Mouse (Mus musculus) cerebellum, adult 11-12 months (tissue): ENCODE results near the gene Sstr3.

ENCODE experiments used
- DNase-seq: peaks from one replicate; pipeline ENCODE4 v3.0.0; 2022

Sstr3 gene

GRCm38 (mm10) chr15:78530141-78530540, 14.3 kb downstream of the Sstr3 start:
- no peak for DNase-seq

- DNase-seq = peak; percentile 73
Measured at GRCm38 (mm10) chr15:78529428-78529990, 15.0 kb downstream of the Sstr3 start.

GRCm38 (mm10) chr15:78528726-78529411, 15.6 kb downstream of the Sstr3 start:
- DNase-seq = no peak

GRCm38 (mm10) chr15:78527973-78528372, 16.5 kb downstream of the Sstr3 start:
- no peak for DNase-seq

DNA sequence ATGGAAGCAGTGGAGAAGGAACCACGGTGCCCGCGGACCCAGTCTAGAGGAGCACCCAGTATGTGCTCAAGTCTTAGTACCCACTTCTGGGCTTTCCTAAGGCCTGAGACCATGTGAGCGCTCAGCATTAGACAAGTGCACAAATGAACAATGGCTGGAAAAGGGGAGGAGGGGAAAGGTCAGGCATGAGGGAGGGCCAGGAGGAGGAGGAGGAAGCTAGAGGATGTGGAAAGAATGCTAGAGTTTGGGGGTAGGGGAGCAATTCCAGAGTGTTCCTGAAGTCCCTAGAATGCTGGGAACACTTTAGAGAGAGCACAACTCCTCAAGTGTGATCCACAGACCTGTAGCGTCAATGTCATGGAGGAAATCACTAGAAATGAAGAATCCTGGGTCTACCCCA, 20.3 kb downstream of the Sstr3 start:
- no peak for DNase-seq

GRCm38 (mm10) chr15:78521892-78522291, 22.6 kb downstream of the Sstr3 start:
- no peak for DNase-seq

DNA sequence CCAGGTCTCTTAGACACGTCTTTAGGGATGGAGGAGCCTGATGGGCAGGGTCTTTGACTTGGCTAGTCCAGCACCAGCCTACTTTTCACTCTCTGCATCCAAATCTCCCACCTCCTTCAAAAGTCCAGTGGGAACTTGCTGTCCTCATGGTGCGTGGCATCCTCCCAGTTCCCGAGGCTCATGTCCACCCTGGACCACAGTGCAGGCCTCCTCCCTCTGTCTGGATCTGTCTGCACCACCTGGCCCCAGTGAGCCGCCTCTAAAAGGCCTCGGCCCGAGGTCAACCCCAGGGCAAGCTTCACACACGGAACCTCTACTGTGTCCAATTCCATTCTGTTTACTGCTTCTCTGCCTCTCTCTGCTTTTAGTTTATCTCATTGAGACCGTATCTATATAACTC, 23.2 kb downstream of the Sstr3 start:
- DNase-seq = no peak

DNA sequence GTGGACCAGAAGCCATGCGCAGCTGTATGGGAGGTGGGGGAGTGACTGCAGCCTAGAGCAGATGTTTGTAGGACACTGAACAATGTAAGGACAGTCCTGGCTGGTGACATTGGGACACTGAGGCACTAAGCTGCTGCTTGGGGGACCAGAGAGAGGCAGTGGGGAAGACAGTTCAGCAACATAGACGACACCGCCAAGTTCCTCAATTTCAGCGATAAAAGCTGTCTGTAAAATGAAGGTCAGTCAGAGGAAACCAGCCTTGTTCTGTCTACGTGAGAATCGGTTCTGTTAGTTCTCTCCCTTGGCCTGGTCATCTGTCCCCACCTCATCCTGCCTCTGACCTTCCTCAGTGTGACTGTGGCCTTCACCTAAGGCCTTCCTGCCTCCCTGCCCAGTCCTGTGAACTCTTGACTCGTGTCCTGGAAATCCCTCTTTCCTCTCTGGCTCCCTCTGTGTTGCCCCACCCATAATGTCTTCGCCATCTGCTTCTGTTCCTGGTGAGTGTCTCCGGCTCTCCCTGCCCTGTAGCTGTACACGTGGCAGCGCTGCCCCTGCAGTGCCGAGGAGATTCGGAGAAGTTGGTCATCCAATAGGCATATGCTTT, 24.3 kb downstream of the Sstr3 start:
- DNase-seq = no peak

DNA sequence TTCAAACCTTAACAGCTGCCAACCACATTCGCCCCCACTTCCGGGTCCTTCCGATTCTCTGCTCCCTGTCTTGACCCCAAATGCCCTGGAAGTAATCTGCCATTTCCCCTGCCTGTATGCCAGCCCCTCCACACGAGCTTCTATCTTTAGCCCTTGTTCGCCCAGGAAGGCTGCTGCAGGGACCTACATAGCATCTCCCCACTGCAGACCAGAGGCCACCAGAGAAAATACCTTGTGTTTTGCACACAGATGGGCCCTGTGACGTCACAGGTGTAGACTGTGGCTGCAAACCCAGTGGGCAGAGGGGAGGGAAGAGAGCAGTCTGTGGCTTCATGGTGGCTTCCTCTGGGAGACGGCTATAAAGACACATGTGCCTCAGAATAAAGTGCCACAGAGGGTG, 26.3 kb downstream of the Sstr3 start:
- no peak for DNase-seq

DNA sequence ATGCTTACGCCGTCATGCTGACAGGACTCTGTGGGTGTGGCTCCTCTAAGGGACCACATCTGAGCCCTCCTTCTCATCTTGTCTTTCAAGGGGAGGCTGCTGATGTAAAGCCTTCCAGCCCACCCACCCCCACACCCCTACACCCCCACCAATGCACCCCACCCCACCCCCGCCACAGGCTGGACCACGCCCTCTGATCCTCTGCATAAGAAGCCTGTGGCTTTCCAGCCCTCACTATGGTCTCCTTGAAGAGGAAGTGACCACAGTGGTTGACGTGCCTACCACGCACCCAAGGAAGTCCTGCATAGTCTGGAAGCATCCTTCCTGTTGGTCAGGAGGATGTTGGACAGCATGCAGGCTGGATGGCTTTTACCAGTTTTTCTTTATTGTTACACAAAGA, 28.7 kb downstream of the Sstr3 start:
- no peak for DNase-seq

DNA sequence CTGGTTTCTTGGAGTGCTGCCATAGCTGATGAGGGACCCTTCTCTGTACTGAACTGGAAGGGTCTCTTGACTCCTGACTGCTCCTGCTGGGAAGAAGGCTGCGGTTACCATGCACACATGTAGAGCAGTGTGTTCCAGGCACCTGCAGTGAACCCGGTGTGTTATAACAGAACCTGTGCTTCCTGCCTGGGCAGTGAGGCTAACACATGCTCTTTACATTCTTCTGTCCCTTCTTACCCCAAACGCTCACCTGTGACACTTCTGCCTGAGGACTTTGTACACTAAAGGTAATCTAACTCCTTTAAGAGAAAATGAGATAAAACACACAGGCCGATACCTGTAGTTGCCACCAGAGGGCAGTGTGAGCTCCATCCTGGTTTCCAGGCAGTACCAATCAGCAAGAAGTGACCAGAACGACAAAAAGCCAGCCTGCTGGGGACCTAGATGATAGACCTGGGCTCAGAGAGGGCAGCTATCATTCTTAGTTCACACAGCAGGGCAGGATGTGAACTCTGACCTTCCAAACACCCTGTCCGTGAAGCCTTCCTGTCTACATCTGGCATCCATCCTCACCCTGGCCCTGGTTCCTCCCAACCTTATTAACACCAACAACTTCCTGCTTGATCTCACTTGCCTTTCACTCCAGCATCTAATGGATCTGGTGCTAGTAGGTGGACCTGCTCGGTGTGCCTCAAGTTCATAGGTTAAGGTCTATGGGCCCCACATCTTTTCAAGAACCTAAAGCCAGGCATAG, 29.9 kb downstream of the Sstr3 start:
- DNase-seq = peak; percentile 73

DNA sequence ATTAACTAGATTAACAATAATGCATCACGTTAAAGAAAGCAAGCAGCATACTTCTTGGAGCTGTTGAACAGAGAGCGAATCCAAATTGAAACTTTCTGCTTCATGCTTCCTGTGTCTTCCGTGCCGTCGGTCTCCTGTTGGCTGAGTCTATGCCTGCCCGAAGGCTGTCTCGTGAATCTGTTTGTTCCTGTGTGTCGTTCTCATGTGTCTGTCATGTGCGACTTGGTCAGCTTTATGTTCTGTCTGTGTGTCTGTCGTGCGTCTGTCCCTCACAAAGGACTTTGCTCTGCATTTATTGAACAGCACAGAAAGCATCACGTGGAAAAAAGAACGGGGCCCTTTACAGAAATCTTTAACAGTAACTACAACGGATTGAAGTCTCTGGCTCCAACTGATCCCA, 31.5 kb downstream of the Sstr3 start:
- DNase-seq = no peak

- no peak for DNase-seq
Measured at GRCm38 (mm10) chr15:78511951-78512350, 32.5 kb downstream of the Sstr3 start.

DNA sequence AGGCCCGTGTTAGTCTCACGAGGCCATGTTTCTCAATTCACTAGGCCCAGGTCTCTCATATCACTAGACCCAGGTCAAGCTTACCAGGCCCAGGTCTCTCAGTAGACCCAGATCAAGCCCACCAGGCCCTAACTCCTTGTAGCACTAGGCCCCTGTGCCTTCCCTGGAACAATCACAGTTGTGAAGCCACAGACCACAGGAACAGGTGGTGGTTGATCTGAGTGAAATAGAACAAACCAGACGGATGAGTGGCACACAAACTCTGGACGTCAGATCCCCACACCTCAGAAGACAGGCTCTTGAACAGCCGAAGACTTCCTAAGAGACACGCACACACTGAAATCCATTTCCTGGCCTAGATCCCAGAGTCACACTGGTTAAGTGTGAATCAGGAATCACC, 33.7 kb downstream of the Sstr3 start:
- no peak for DNase-seq

GRCm38 (mm10) chr15:78510121-78510576, 34.3 kb downstream of the Sstr3 start:
- DNase-seq = no peak

- no peak for DNase-seq
Measured at GRCm38 (mm10) chr15:78509297-78509899, 35.1 kb downstream of the Sstr3 start.

DNA sequence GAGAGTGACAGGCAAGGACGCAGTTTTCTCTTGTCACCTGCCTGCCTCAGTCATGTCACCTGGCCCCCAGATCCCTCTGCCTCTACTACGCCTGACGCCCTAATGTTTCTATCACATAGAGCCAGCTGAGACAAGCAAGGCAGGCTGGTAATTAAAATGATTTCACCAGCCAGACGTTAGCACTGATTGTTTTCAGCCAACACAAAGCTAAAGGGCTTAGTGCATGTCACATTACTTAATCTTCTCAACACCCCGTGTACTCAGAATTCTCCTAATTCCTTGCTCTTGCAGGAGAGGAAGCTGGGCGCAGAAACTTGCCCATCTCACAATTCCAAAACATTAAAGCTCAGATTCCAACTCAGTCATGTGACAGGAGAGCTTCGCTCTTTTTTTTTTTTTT, 36.0 kb downstream of the Sstr3 start:
- DNase-seq = no peak

DNA sequence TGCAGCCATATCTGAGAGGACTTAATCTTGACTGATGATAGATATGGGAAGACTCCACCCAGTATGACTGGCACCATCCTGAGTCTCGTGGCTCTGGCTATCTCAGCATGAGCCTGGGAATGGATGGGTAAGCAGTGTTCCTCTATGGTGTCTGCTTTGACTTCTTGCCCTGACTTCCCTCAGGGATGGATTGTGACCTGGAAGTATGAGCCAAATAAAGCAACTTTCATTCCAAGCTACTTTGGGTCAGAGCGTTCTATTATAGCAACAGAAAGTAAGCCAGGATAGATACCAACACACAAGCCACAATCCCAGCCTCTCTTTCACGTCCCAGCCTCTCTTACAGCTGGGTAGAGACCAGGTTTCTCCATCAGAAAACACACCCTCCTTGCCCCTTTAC, 38.9 kb downstream of the Sstr3 start:
- DNase-seq = no peak

DNA sequence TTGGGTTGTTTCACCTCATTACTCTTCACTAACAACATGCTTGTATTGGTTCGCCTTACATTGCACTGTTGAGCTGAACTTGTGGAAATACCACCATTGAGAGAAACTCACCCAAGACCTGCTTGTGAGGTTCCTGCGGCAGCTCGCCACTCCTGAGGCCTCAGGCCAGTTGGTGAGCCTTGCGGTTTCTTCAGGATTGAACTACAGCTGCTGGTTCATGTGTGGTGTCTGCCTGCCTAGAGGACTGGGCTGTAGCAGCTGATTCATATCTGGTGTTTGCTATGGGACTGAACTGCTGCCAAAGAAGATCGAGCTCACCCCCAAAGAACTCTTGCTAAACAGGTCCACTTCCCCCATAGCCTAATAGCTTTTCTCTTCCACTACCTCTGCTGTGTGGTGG, 39.7 kb downstream of the Sstr3 start:
- no peak for DNase-seq

DNA sequence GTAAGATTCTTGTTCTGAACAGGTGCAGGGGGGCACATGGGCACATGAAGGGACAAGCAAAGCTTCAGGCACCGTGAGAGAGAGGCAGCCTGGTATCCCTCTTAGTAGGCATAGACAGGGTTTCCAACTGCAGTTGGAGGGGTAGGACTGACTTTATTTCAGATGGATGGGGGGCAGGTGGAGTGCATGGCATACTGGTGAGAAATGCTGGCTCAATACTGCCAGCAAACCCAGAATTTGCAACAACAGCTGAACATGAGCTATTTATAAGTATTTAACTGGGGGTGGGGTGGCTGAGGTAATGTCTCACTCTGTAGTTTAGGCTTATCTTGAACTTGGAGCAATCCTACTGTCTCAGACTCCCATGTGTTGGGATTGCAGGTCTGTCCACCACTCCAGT, 40.5 kb downstream of the Sstr3 start:
- no peak for DNase-seq

DNA sequence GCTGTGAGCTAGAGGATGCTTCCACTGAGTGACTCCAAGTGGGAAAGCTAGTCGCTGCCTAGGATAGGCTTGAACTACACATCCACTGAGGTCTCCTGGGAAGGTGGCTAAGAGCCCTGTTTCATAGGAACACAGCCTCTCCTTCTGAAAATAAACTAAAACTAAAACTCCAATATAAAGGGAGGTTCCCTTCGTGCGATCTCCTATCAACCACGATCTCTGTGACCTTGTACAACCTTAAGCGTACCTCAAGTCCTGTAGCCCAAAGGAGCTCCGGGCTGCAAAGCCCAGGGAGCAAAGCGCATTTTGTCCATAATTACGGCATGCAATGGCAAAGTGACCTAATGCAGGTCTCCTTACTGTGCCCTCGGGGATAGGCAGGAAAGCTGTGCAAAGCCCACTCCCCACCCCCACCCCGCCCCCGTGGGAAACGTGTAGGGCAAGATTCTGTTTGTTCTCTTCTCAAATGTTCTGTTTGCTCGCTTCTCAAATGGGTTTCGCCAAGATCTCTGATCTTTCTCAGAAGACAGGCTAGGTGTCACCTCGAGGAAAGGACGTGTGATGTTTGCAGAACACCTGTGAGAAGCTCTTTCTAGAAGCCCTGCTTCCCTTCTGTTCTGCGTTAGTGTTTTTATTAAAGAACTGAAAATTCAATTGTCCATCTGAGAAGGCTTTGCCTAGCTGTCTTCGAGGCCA, 41.9 kb downstream of the Sstr3 start:
- DNase-seq = no peak

DNA sequence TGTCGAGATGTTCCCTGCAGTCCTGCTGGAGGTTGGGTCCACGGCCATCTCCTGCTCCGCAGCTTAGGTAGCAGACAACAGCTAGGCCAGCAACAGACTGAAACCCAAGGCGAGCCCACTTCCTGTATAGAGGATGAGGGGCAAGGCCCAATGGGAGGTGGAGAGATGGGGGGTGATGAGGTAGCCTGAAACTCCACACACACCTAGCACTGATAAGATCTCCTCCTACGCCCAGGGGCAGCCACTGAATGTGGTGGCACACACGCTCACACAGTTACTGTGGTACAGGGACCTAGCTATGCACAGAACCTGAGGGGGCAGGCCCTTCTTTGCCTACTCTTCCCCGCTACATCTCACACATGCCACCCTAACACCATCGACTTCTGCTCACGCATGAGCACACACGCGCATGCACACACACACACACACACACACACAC, 49.5 kb downstream of the Sstr3 start, which contains the start of gene Il2rb:
Il2rb (minus strand) TSS at position 304 of the 439 bp plus-strand sequence.
- DNase-seq = no peak
